Mouse (Mus musculus) liver, embryonic 12.5 days (tissue): Measurements from ENCODE around the gene Tmem237. TPM values are rescaled to one million over a fixed set of nuclear protein-coding genes. Genes with fewer than 3 reads are reported as not detected.

Experiments used
- ATAC-seq: fragments of 200-750 bp; cut with Nextera tagmentation; 2 replicates; pipeline ENCODE4 v1.8.0; 2017; ENCODE audit warnings: moderate number of reproducible peaks, mild to moderate bottlenecking, moderate library complexity
- H3K27ac ChIP-seq: fragments of 300-500 bp; sonication (generic); 2 replicates; pipeline ENCODE4 v1.5.1; 2016; ENCODE audit warnings: mild to moderate bottlenecking
- H3K27me3 ChIP-seq: fragments of 300-500 bp; sonication (generic); replicated peaks from 2 replicates; pipeline ENCODE4 v1.6.1; 2016; ENCODE audit warnings: mild to moderate bottlenecking, moderate library complexity
- H3K36me3 ChIP-seq: fragments of 300-500 bp; sonication (generic); 2 replicates; pipeline ENCODE4 v1.6.1; 2016; ENCODE audit warnings: mild to moderate bottlenecking, moderate library complexity
- H3K4me1 ChIP-seq: fragments of 300-500 bp; sonication (generic); 2 replicates; pipeline ENCODE4 v1.6.1; 2016
- H3K4me2 ChIP-seq: fragments of 300-500 bp; sonication (generic); 2 replicates; pipeline ENCODE4 v1.6.1; 2016; ENCODE audit warnings: mild to moderate bottlenecking, moderate library complexity
- H3K4me3 ChIP-seq: fragments of 300-500 bp; sonication (generic); 2 replicates; pipeline ENCODE4 v1.5.1; 2016; ENCODE audit warnings: mild to moderate bottlenecking, moderate library complexity
- H3K9ac ChIP-seq: fragments of 300-500 bp; sonication (generic); 2 replicates; pipeline ENCODE4 v1.6.1; 2016; ENCODE audit warnings: mild to moderate bottlenecking, moderate library complexity
- H3K9me3 ChIP-seq: fragments of 300-500 bp; sonication (generic); replicated peaks from 2 replicates; pipeline ENCODE4 v1.6.1; 2016; ENCODE audit warnings: mild to moderate bottlenecking, moderate library complexity
- WGBS: fragments of 180-500 bp; shearing (Covaris S2); methylation state at CpG from one replicate; pipeline ENCODE4 v1.1.7; 2016; ENCODE audit not compliant: insufficient replicate concordance; 5-methylcytosine and 5-hydroxymethylcytosine counted together
- polyA plus RNA-seq: library from polyadenylated mRNA; unstranded; fragments of >200 nt; fragmentation: Nextera tagmentation; extraction: Ambion mirVana; gene quantifications from 2 replicates; pipeline ENCODE4 v1.2.1, GENCODE M21; 2016

Tmem237 gene
- polyA plus RNA-seq, 1 experiment from 2014 or later, result 11.5 TPM

DNA sequence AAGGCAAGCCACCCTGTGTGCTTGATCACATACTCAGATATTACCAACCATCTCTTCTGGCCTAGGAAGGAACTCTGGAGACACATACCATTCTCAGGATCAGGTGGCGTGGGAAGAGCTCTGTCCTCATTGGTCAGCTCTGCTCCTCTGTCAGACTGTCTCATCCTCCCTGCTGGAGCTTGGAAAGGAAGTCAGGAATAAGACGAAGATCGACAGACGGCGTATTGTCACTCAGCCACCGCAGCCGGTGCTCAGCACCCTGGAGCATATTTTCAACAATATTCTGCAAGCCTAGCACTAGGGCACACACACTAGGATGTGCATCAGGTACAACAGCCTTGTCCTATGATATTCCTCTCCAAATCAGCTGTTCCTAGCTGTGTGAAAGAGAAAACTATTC is 38.3 kb upstream of the Tmem237 start:
- Histone ChIP-seq H3K9me3 (no peaks in the 10 kb centered on the region), H3K36me3 (peaks cover 12% of the 10 kb centered on the region), H3K4me3 (no peak overlapping the region), H3K9ac (no peak overlapping the region), H3K4me2 (no peak overlapping the region), H3K4me1 (0 out of 2 replicates have a peak, but pooled peaks cover 7% of the 10 kb centered on the region), H3K27me3 (no peaks in the 10 kb centered on the region), H3K27ac (no peak overlapping the region)
- no peak for ATAC-seq
- 73% methylated on average over 7 of the region's 7 CpGs for WGBS

DNA sequence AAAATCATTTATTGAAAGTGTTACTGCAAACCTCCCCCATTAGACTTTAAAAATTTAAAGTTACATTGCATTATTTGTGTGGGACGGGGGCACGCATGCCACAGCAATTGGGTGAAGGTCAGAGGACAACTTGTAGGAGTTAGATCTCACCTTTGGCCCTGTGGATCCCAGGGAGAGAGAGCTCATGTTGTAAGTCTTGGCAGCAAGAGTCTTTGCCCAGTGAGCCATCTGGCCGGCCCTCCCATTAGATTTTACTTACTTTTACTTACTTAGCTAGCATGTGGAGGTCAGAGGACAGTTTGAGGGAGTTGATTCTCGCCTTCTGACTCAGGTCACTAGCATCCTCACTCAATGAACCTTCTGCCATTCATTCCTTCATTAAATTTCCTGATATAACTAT is 37.6 kb upstream of the Tmem237 start:
- Histone ChIP-seq H3K4me2 (no peak overlapping the region), H3K9me3 (no peaks in the 10 kb centered on the region), H3K9ac (no peak overlapping the region), H3K4me3 (no peak overlapping the region), H3K27ac (no peak overlapping the region), H3K36me3 (peaks cover 5% of the 10 kb centered on the region), H3K27me3 (no peaks in the 10 kb centered on the region), H3K4me1 (0 out of 2 replicates have a peak, but pooled peaks cover 3% of the 10 kb centered on the region)
- ATAC-seq, result no peak
- 72% methylated on average over 4 of the region's 4 CpGs for WGBS

GRCm38 (mm10) chr1:59152346-59152745 is 32.1 kb upstream of the Tmem237 start:
- no peak overlapping the region for H3K27ac ChIP-seq
- no peaks in the 10 kb centered on the region for H3K36me3 ChIP-seq
- no peak overlapping the region for H3K4me2 ChIP-seq
- H3K27me3 ChIP-seq, result no peaks in the 10 kb centered on the region
- H3K4me1 ChIP-seq, result no peaks in the 10 kb centered on the region
- WGBS, result 69% methylated on average over 4 of the region's 4 CpGs
- H3K9ac ChIP-seq, result no peak overlapping the region
- no peak overlapping the region for H3K4me3 ChIP-seq
- no peaks in the 10 kb centered on the region for H3K9me3 ChIP-seq
- no peak for ATAC-seq

DNA sequence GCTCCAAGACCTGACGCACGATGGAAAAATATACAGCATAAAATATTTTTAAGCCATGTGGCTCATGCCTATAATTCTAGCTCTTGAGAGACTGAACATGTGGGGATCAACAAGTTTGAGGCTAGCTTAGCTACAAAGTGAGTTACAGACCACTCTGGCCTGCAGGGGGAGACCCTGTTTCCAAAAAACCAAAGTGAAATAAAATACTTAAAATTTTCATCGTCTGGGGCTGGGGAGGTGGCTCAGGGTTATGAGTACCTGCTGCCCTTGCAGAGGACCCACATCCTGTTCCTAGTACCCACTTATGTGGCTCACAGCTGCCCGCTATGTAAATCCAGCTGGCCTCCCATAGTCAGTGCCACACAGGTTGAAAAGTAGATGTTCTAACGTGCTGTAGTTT is 30.3 kb upstream of the Tmem237 start:
- H3K4me1 ChIP-seq, result no peaks in the 10 kb centered on the region
- no peak overlapping the region for H3K4me2 ChIP-seq
- no peak overlapping the region for H3K4me3 ChIP-seq
- ATAC-seq, result no peak
- no peaks in the 10 kb centered on the region for H3K27me3 ChIP-seq
- no peak overlapping the region for H3K27ac ChIP-seq
- no peaks in the 10 kb centered on the region for H3K36me3 ChIP-seq
- H3K9me3 ChIP-seq, result no peaks in the 10 kb centered on the region
- 67% methylated on average over 5 of the region's 5 CpGs for WGBS
- H3K9ac ChIP-seq, result no peak overlapping the region

- H3K4me3 ChIP-seq, result no peak overlapping the region
- no peaks in the 10 kb centered on the region for H3K9me3 ChIP-seq
- H3K4me2 ChIP-seq, result no peak overlapping the region
- 69% methylated on average over 10 of the region's 10 CpGs for WGBS
- no peaks in the 10 kb centered on the region for H3K4me1 ChIP-seq
- ATAC-seq, result no peak
- H3K27me3 ChIP-seq, result no peaks in the 10 kb centered on the region
- H3K9ac ChIP-seq, result no peak overlapping the region
- H3K27ac ChIP-seq, result no peak overlapping the region
- no peaks in the 10 kb centered on the region for H3K36me3 ChIP-seq
Measured at GRCm38 (mm10) chr1:59144543-59144942, 24.3 kb upstream of the Tmem237 start.

GRCm38 (mm10) chr1:59142809-59143208 is 22.6 kb upstream of the Tmem237 start:
- H3K27me3 ChIP-seq, result no peaks in the 10 kb centered on the region
- H3K27ac ChIP-seq, result no peak overlapping the region
- H3K4me2 ChIP-seq, result no peak overlapping the region
- no peaks in the 10 kb centered on the region for H3K4me1 ChIP-seq
- no peaks in the 10 kb centered on the region for H3K9me3 ChIP-seq
- H3K4me3 ChIP-seq, result no peak overlapping the region
- H3K36me3 ChIP-seq, result no peaks in the 10 kb centered on the region
- ATAC-seq, result no peak
- no peak overlapping the region for H3K9ac ChIP-seq

- no peak overlapping the region for H3K27ac ChIP-seq
- H3K27me3 ChIP-seq, result no peaks in the 10 kb centered on the region
- no peak overlapping the region for H3K9ac ChIP-seq
- H3K4me3 ChIP-seq, result no peak overlapping the region
- H3K36me3 ChIP-seq, result no peaks in the 10 kb centered on the region
- 61% methylated on average over 5 of the region's 5 CpGs for WGBS
- H3K4me2 ChIP-seq, result no peak overlapping the region
- H3K4me1 ChIP-seq, result no peaks in the 10 kb centered on the region
- H3K9me3 ChIP-seq, result no peaks in the 10 kb centered on the region
- ATAC-seq, result no peak
Measured at GRCm38 (mm10) chr1:59134419-59134818, 14.2 kb upstream of the Tmem237 start.

- Histone ChIP-seq H3K36me3 (no peaks in the 10 kb centered on the region), H3K9ac (no peak overlapping the region), H3K27me3 (no peaks in the 10 kb centered on the region), H3K4me1 (no peaks in the 10 kb centered on the region), H3K9me3 (no peaks in the 10 kb centered on the region), H3K4me3 (no peak overlapping the region), H3K4me2 (no peak overlapping the region), H3K27ac (no peak overlapping the region)
- 63% methylated on average over 7 of the region's 7 CpGs for WGBS
- no peak for ATAC-seq
Measured at GRCm38 (mm10) chr1:59128879-59129278, 8.7 kb upstream of the Tmem237 start.

DNA sequence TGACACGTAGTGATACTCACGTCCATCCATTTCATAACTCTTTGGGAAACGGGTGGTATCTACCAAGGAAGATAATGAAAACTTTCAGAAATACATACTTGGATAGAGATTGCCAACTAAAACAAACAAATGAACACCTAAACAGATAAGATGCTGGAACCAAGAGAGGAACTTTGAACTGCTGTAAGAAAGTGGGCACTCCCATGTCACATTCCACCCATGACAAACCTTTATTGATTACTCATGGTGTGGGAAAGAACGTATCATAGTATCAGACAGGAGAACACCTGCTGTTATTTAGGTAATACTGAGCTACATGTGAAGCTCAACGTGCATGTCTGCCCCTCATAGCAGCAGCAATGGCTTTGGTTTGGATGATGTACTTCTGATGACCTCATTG is 5.3 kb upstream of the Tmem237 start:
- no peak for ATAC-seq
- H3K27me3 ChIP-seq, result no peaks in the 10 kb centered on the region
- no peak overlapping the region for H3K9ac ChIP-seq
- no peaks in the 10 kb centered on the region for H3K36me3 ChIP-seq
- no peaks in the 10 kb centered on the region for H3K9me3 ChIP-seq
- H3K27ac ChIP-seq, result no peak overlapping the region
- peaks cover under 1% of the 10 kb centered on the region for H3K4me1 ChIP-seq
- H3K4me2 ChIP-seq, result no peak overlapping the region
- WGBS, result 61% methylated on average over 5 of the region's 5 CpGs
- no peak overlapping the region for H3K4me3 ChIP-seq

GRCm38 (mm10) chr1:59110524-59110923 is 9.7 kb downstream of the Tmem237 start:
- Histone ChIP-seq H3K9ac (no peak overlapping the region), H3K27ac (no peak overlapping the region), H3K27me3 (no peaks in the 10 kb centered on the region), H3K36me3 (peaks cover 25% of the 10 kb centered on the region), H3K4me2 (no peak overlapping the region), H3K9me3 (no peaks in the 10 kb centered on the region), H3K4me1 (no peaks in the 10 kb centered on the region), H3K4me3 (no peak overlapping the region)
- ATAC-seq, result no peak
- WGBS, result 68% methylated on average over 8 of the region's 8 CpGs

GRCm38 (mm10) chr1:59102071-59102470 is 18.1 kb downstream of the Tmem237 start:
- Histone ChIP-seq H3K9me3 (no peaks in the 10 kb centered on the region), H3K4me1 (no peaks in the 10 kb centered on the region), H3K4me3 (no peak overlapping the region), H3K27me3 (no peaks in the 10 kb centered on the region), H3K9ac (no peak overlapping the region), H3K4me2 (no peak overlapping the region), H3K27ac (no peak overlapping the region), H3K36me3 (peaks cover 12% of the 10 kb centered on the region)
- no peak for ATAC-seq
- 73% methylated on average over 6 of the region's 6 CpGs for WGBS

- WGBS, result 81% methylated on average over 5 of the region's 5 CpGs
- ATAC-seq, result no peak
- no peaks in the 10 kb centered on the region for H3K4me1 ChIP-seq
- H3K9ac ChIP-seq, result no peak overlapping the region
- H3K4me3 ChIP-seq, result no peak overlapping the region
- H3K27me3 ChIP-seq, result no peaks in the 10 kb centered on the region
- no peak overlapping the region for H3K4me2 ChIP-seq
- no peaks in the 10 kb centered on the region for H3K9me3 ChIP-seq
- peaks cover 11% of the 10 kb centered on the region for H3K36me3 ChIP-seq
- no peak overlapping the region for H3K27ac ChIP-seq
Measured at GRCm38 (mm10) chr1:59101020-59101419, 19.2 kb downstream of the Tmem237 start.

DNA sequence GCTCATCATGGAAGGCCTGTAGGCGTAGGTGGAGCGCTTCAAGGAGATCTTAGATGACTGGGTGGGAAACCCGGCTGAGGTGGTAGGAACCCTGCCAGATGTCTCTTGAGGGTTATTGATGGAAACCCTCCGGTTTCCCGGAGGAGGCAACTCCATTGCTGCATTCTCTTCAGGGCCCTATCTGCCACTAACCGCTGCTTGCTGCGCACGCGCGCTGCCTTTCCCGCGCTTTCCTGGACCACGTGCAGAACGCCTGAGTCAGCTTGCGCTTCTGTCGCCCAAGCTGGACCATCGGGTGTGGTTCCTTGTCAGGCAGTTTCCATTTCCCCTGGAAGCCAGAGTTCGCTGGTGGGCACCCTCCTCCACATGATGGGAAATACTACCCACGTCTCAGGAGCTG is 25.5 kb downstream of the Tmem237 start, which contains the start of gene C2cd6:
C2cd6 (minus strand) TSS at position 196 of the 400 bp plus-strand sequence.
- Histone ChIP-seq H3K9ac (no peak within 1 kb of the TSS), H3K27ac (no peak within 1 kb of the TSS), H3K4me2 (no peak within 1 kb of the TSS), H3K36me3 (no peaks in the 10 kb centered on the region), H3K4me1 (no peaks in the 10 kb centered on the region), H3K27me3 (no peaks in the 10 kb centered on the region; the same call in 1 of the 2 replicates), H3K4me3 (no peak within 1 kb of the TSS), H3K9me3 (no peaks in the 10 kb centered on the region)
- no peak for ATAC-seq
- WGBS, result 80% methylated on average over 19 of the region's 19 CpGs
